Mouse (Mus musculus): ENCODE results near the gene Tcf12. TPM values are rescaled to one million over a fixed set of nuclear protein-coding genes. Genes with fewer than 3 reads are reported as not detected.

Tcf12 gene
- polyA plus RNA-seq, 1 experiment from 2014 or later: 230 TPM

GRCm38 (mm10) chr9:72133089-72133771, 21.6 kb upstream of the Tcf12 start:
- Histone ChIP-seq H3K4me2 (ENCODE audit: low read depth, low read length) (peak overlapping the region; percentile 73), H3K27me3 (ENCODE audit: control insufficient read depth, insufficient read depth, low read length) (no peaks in the 10 kb centered on the region), H3K4me3 (ENCODE audit: low read depth, low read length) (peak overlapping the region; percentile 57), H3K9ac (replicated peaks; ENCODE audit: low read length) (peak overlapping the region; percentile 89), H3K36me3 (replicated peaks; ENCODE audit: control insufficient read depth, insufficient read depth, low read depth, low read length) (no peaks in the 10 kb centered on the region), H3K27ac (replicated peaks; ENCODE audit: low read depth, low read length) (peak overlapping the region; percentile 85), H3K4me1 (ENCODE audit: control insufficient read depth, insufficient read depth, low read length) (no peaks in the 10 kb centered on the region), H3K9me3 (replicated peaks; ENCODE audit: control insufficient read depth, low read length) (no peaks in the 10 kb centered on the region)
- DNase-seq (ENCODE audit: low spot score) (peak; percentile 89), ATAC-seq (replicated peaks; ENCODE audit: insufficient number of reproducible peaks, low FRiP score, low TSS enrichment, low read depth) (peak; percentile 93)
- WGBS: 2% methylated on average over 56 of the region's 56 CpGs

GRCm38 (mm10) chr9:72132728-72133088, 21.0 kb upstream of the Tcf12 start:
- no peaks in the 10 kb centered on the region for H3K4me1 ChIP-seq (ENCODE audit: control insufficient read depth, insufficient read depth, low read length)
- no peaks in the 10 kb centered on the region for H3K27me3 ChIP-seq (ENCODE audit: control insufficient read depth, insufficient read depth, low read length)
- H3K36me3 ChIP-seq (replicated peaks; ENCODE audit: control insufficient read depth, insufficient read depth, low read depth, low read length): no peaks in the 10 kb centered on the region
- DNase-seq (ENCODE audit: low spot score): no peak
- H3K4me2 ChIP-seq (ENCODE audit: low read depth, low read length): peak overlapping the region; percentile 73
- peak; percentile 26; the same call in 1 of the 2 replicates for ATAC-seq (replicated peaks; ENCODE audit: insufficient number of reproducible peaks, low FRiP score, low TSS enrichment, low read depth)
- 1% methylated on average over 27 of the region's 29 CpGs for WGBS
- peak overlapping the region; percentile 89 for H3K9ac ChIP-seq (replicated peaks; ENCODE audit: low read length)
- peak overlapping the region; percentile 57 for H3K4me3 ChIP-seq (ENCODE audit: low read depth, low read length)
- H3K9me3 ChIP-seq (replicated peaks; ENCODE audit: control insufficient read depth, low read length): no peaks in the 10 kb centered on the region
- peak overlapping the region; percentile 85 for H3K27ac ChIP-seq (replicated peaks; ENCODE audit: low read depth, low read length)

GRCm38 (mm10) chr9:72129884-72130283, 18.2 kb upstream of the Tcf12 start:
- Histone ChIP-seq H3K27ac (replicated peaks; ENCODE audit: low read depth, low read length) (no peak overlapping the region), H3K36me3 (replicated peaks; ENCODE audit: control insufficient read depth, insufficient read depth, low read depth, low read length) (no peaks in the 10 kb centered on the region), H3K27me3 (ENCODE audit: control insufficient read depth, insufficient read depth, low read length) (no peaks in the 10 kb centered on the region), H3K4me3 (ENCODE audit: low read depth, low read length) (no peak overlapping the region), H3K4me2 (ENCODE audit: low read depth, low read length) (no peak overlapping the region), H3K4me1 (ENCODE audit: control insufficient read depth, insufficient read depth, low read length) (no peaks in the 10 kb centered on the region), H3K9ac (replicated peaks; ENCODE audit: low read length) (no peak overlapping the region), H3K9me3 (replicated peaks; ENCODE audit: control insufficient read depth, low read length) (no peaks in the 10 kb centered on the region)
- WGBS: 80% methylated on average over 4 of the region's 4 CpGs
- DNase-seq (ENCODE audit: low spot score) (peak; percentile 39), ATAC-seq (replicated peaks; ENCODE audit: insufficient number of reproducible peaks, low FRiP score, low TSS enrichment, low read depth) (no peak)

- DNase-seq (ENCODE audit: low spot score) (no peak), ATAC-seq (replicated peaks; ENCODE audit: insufficient number of reproducible peaks, low FRiP score, low TSS enrichment, low read depth) (no peak)
- Histone ChIP-seq H3K27me3 (ENCODE audit: control insufficient read depth, insufficient read depth, low read length) (no peaks in the 10 kb centered on the region), H3K4me1 (ENCODE audit: control insufficient read depth, insufficient read depth, low read length) (no peaks in the 10 kb centered on the region), H3K9me3 (replicated peaks; ENCODE audit: control insufficient read depth, low read length) (no peaks in the 10 kb centered on the region), H3K27ac (replicated peaks; ENCODE audit: low read depth, low read length) (no peak overlapping the region), H3K4me2 (ENCODE audit: low read depth, low read length) (no peak overlapping the region), H3K36me3 (replicated peaks; ENCODE audit: control insufficient read depth, insufficient read depth, low read depth, low read length) (no peaks in the 10 kb centered on the region), H3K4me3 (ENCODE audit: low read depth, low read length) (no peak overlapping the region), H3K9ac (replicated peaks; ENCODE audit: low read length) (no peak overlapping the region)
- 82% methylated on average over 1 of the region's 1 CpGs for WGBS
These were observed 13.8 kb upstream of the Tcf12 start for GRCm38 (mm10) chr9:72125442-72125841.

GRCm38 (mm10) chr9:72118490-72118889, 6.8 kb upstream of the Tcf12 start:
- H3K9ac ChIP-seq (replicated peaks; ENCODE audit: low read length): no peak overlapping the region

GRCm38 (mm10) chr9:72111004-72111621, 558 bp downstream of the Tcf12 start:
- under 1% methylated on average over 76 of the region's 90 CpGs for WGBS
- Histone ChIP-seq H3K4me2 (ENCODE audit: low read depth, low read length) (peak overlapping the region; percentile 84; the same call in 1 of the 2 replicates), H3K9ac (replicated peaks; ENCODE audit: low read length) (peak overlapping the region; percentile 100), H3K27ac (replicated peaks; ENCODE audit: low read depth, low read length) (peak overlapping the region; percentile 97), H3K4me1 (ENCODE audit: control insufficient read depth, insufficient read depth, low read length) (no peaks in the 10 kb centered on the region), H3K36me3 (replicated peaks; ENCODE audit: control insufficient read depth, insufficient read depth, low read depth, low read length) (no peaks in the 10 kb centered on the region), H3K4me3 (ENCODE audit: low read depth, low read length) (peak overlapping the region; percentile 97), H3K27me3 (ENCODE audit: control insufficient read depth, insufficient read depth, low read length) (no peaks in the 10 kb centered on the region), H3K9me3 (replicated peaks; ENCODE audit: control insufficient read depth, low read length) (no peaks in the 10 kb centered on the region)
- DNase-seq (ENCODE audit: low spot score): peak; percentile 69
- ATAC-seq (replicated peaks; ENCODE audit: insufficient number of reproducible peaks, low FRiP score, low TSS enrichment, low read depth): peak; percentile 78

More at GRCm38 (mm10) chr9:72118490-72118889, 6.8 kb upstream of the Tcf12 start:
- no peaks in the 10 kb centered on the region for H3K27me3 ChIP-seq (ENCODE audit: control insufficient read depth, insufficient read depth, low read length)
- H3K27ac ChIP-seq (replicated peaks; ENCODE audit: low read depth, low read length): no peak overlapping the region
- no peak for DNase-seq (ENCODE audit: low spot score)
- H3K4me3 ChIP-seq (ENCODE audit: low read depth, low read length): no peak overlapping the region
- H3K4me2 ChIP-seq (ENCODE audit: low read depth, low read length): no peak overlapping the region
- no peak for ATAC-seq (replicated peaks; ENCODE audit: insufficient number of reproducible peaks, low FRiP score, low TSS enrichment, low read depth)
- H3K4me1 ChIP-seq (ENCODE audit: control insufficient read depth, insufficient read depth, low read length): no peaks in the 10 kb centered on the region
- no peaks in the 10 kb centered on the region for H3K36me3 ChIP-seq (replicated peaks; ENCODE audit: control insufficient read depth, insufficient read depth, low read depth, low read length)
- H3K9me3 ChIP-seq (replicated peaks; ENCODE audit: control insufficient read depth, low read length): no peaks in the 10 kb centered on the region

GRCm38 (mm10) chr9:72110627-72111003, 1.1 kb downstream of the Tcf12 start:
- H3K9ac ChIP-seq (replicated peaks; ENCODE audit: low read length): peak overlapping the region; percentile 100
- 0% methylated on average over 23 of the region's 23 CpGs for WGBS
- H3K9me3 ChIP-seq (replicated peaks; ENCODE audit: control insufficient read depth, low read length): no peaks in the 10 kb centered on the region
- peak overlapping the region; percentile 97 for H3K27ac ChIP-seq (replicated peaks; ENCODE audit: low read depth, low read length)
- peak overlapping the region; percentile 51 for H3K4me2 ChIP-seq (ENCODE audit: low read depth, low read length)
- H3K4me3 ChIP-seq (ENCODE audit: low read depth, low read length): peak overlapping the region; percentile 97
- H3K36me3 ChIP-seq (replicated peaks; ENCODE audit: control insufficient read depth, insufficient read depth, low read depth, low read length): no peaks in the 10 kb centered on the region
- ATAC-seq (replicated peaks; ENCODE audit: insufficient number of reproducible peaks, low FRiP score, low TSS enrichment, low read depth): no peak
- no peaks in the 10 kb centered on the region for H3K4me1 ChIP-seq (ENCODE audit: control insufficient read depth, insufficient read depth, low read length)
- peak; percentile 52 for DNase-seq (ENCODE audit: low spot score)
- no peaks in the 10 kb centered on the region for H3K27me3 ChIP-seq (ENCODE audit: control insufficient read depth, insufficient read depth, low read length)

- no peak for ATAC-seq (replicated peaks; ENCODE audit: insufficient number of reproducible peaks, low FRiP score, low TSS enrichment, low read depth)
- WGBS: 98% methylated on average over 1 of the region's 1 CpGs
- Histone ChIP-seq H3K9me3 (replicated peaks; ENCODE audit: control insufficient read depth, low read length) (no peaks in the 10 kb centered on the region), H3K4me2 (ENCODE audit: low read depth, low read length) (no peak overlapping the region), H3K4me1 (ENCODE audit: control insufficient read depth, insufficient read depth, low read length) (no peaks in the 10 kb centered on the region), H3K27ac (replicated peaks; ENCODE audit: low read depth, low read length) (no peak overlapping the region), H3K9ac (replicated peaks; ENCODE audit: low read length) (no peak overlapping the region), H3K4me3 (ENCODE audit: low read depth, low read length) (no peak overlapping the region), H3K27me3 (ENCODE audit: control insufficient read depth, insufficient read depth, low read length) (no peaks in the 10 kb centered on the region), H3K36me3 (replicated peaks; ENCODE audit: control insufficient read depth, insufficient read depth, low read depth, low read length) (no peaks in the 10 kb centered on the region; the same call in 1 of the 2 replicates)
- DNase-seq (ENCODE audit: low spot score): no peak
These were observed 8.2 kb downstream of the Tcf12 start for GRCm38 (mm10) chr9:72103471-72103870.
